In the genomic region with DNA sequence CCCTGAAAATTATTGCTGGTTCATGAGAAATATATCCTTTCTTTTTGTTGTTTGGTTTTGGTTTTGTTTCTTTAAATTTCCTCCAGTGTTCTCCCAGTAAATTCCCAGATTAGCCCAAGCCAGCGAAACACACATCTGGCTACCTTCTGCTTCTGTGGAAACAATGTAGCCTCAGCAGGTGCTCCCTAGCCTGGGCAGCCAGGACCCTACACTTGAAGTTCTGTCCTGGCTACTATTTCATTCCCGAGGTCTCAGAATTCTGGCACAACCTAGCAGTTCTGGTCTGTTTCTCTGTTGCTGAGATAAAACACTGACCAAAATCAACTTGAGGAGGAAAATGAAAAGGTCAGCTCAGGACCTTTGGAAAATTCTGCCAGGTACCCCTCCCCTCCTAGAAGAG, we compare ENCODE assay signal across 24 mouse cellular contexts. TPM values are rescaled to one million over a fixed set of nuclear protein-coding genes. Genes with fewer than 3 reads are reported as not detected.
DNase-seq lines count a peak whose midpoint lies in the region; ATAC-seq lines count a peak whose summit lies in the region.
"Had no signal": no experiment of that assay in that cellular context is flagged by ENCODE, and none has a peak within 500 bp of the region (broad histone marks: within the 10 kb centered on the region; RNA-seq: fewer than 3 reads in every experiment).

No protein-coding gene starts in this region.

- WGBS in hindbrain, embryonic 12.5 days = 62% methylated on average over 2 of the region's 2 CpGs
- WGBS in hindbrain, embryonic 16.5 days = 65% methylated on average over 2 of the region's 2 CpGs
- 20% methylated on average over 2 of the region's 2 CpGs for WGBS in limb, embryonic 13.5 days

- H3K4me1 ChIP-seq in hindbrain, embryonic 12.5 days = no peaks in the 10 kb centered on the region
- no peaks in the 10 kb centered on the region for H3K4me1 ChIP-seq in hindbrain, embryonic 16.5 days (ENCODE audit: control insufficient read depth, insufficient read depth, low read depth, low read length)
- peaks cover 18% of the 10 kb centered on the region for H3K4me1 ChIP-seq in limb, embryonic 13.5 days
- H3K4me1 ChIP-seq: forebrain, embryonic 12.5 days; forebrain, embryonic 15.5 days; hindbrain, embryonic 13.5 days had no signal

- no peaks in the 10 kb centered on the region for H3K36me3 ChIP-seq in hindbrain, embryonic 12.5 days
- H3K36me3 ChIP-seq in hindbrain, embryonic 16.5 days (ENCODE audit: control insufficient read depth, insufficient read depth, low read length) = no peaks in the 10 kb centered on the region
- no peaks in the 10 kb centered on the region for H3K36me3 ChIP-seq in limb, embryonic 13.5 days
- H3K36me3 ChIP-seq: embryonic facial prominence, embryonic 10.5 days; embryonic facial prominence, embryonic 13.5 days; forebrain, embryonic 12.5 days; forebrain, embryonic 15.5 days; hindbrain, embryonic 13.5 days had no signal

- peak; percentile 39 for DNase-seq in testis, postnatal 14 days (ENCODE audit: low spot score)
- no peak for DNase-seq in testis, postnatal 10 days (ENCODE audit: low spot score)
- DNase-seq in thymus, postnatal 0 days (ENCODE audit: low spot score) = no peak
- DNase-seq: adrenal gland, adult 8-10 months; adrenal gland, postnatal 25 days; cerebellum, adult 11-12 months; cerebellum, adult 8-10 months; cerebellum, postnatal 10 days; cerebellum, postnatal 36 days; embryo, embryonic 11 days; gastrocnemius, postnatal 10 days; heart, adult 11 months had no signal

- 0 out of 2 replicates have a peak overlapping the region, but pooled peaks have one; percentile 17 for H3K27ac ChIP-seq in hindbrain, embryonic 12.5 days
- no peak overlapping the region for H3K27ac ChIP-seq in hindbrain, embryonic 16.5 days (ENCODE audit: low read depth, low read length)
- H3K27ac ChIP-seq in limb, embryonic 13.5 days = peak overlapping the region; percentile 15; the same call in 1 of the 2 replicates
- H3K27ac ChIP-seq: embryonic facial prominence, embryonic 10.5 days; embryonic facial prominence, embryonic 13.5 days; forebrain, embryonic 12.5 days; forebrain, embryonic 15.5 days; hindbrain, embryonic 13.5 days had no signal

- no peak overlapping the region for H3K4me2 ChIP-seq in hindbrain, embryonic 12.5 days (replicated peaks)
- no peak overlapping the region for H3K4me2 ChIP-seq in hindbrain, embryonic 16.5 days (ENCODE audit: low read length)
- no peak overlapping the region for H3K4me2 ChIP-seq in limb, embryonic 13.5 days (replicated peaks)
- H3K4me2 ChIP-seq: embryonic facial prominence, embryonic 13.5 days; forebrain, embryonic 12.5 days; forebrain, embryonic 15.5 days; heart, embryonic 11.5 days; hindbrain, embryonic 13.5 days had no signal

- no peak overlapping the region for H3K4me3 ChIP-seq in hindbrain, embryonic 12.5 days
- no peak overlapping the region for H3K4me3 ChIP-seq in hindbrain, embryonic 16.5 days (ENCODE audit: low read length)
- H3K4me3 ChIP-seq in limb, embryonic 13.5 days = no peak overlapping the region
- H3K4me3 ChIP-seq: embryonic facial prominence, embryonic 10.5 days; embryonic facial prominence, embryonic 13.5 days; erythroblast, embryonic 14.5 days; forebrain, embryonic 12.5 days; forebrain, embryonic 15.5 days; hindbrain, embryonic 13.5 days had no signal

- ATAC-seq in hindbrain, embryonic 12.5 days (ENCODE audit: low FRiP score) = no peak
- ATAC-seq in hindbrain, embryonic 16.5 days = no peak
- peak; percentile 61; the same call in 1 of the 2 replicates for ATAC-seq in limb, embryonic 13.5 days (ENCODE audit: low FRiP score, low read depth)
- ATAC-seq: activated CD4-positive, CD25-positive, alpha-beta regulatory T cell, adult 4 months; forebrain, embryonic 15.5 days; hindbrain, postnatal 0 days had no signal

- no peak overlapping the region for H3K9ac ChIP-seq in hindbrain, embryonic 12.5 days
- H3K9ac ChIP-seq in hindbrain, embryonic 16.5 days (ENCODE audit: low read depth, low read length) = no peak overlapping the region
- H3K9ac ChIP-seq in limb, embryonic 13.5 days = no peak overlapping the region
- H3K9ac ChIP-seq: embryonic facial prominence, embryonic 13.5 days; forebrain, embryonic 12.5 days; forebrain, embryonic 15.5 days; hindbrain, embryonic 13.5 days had no signal

- no peaks in the 10 kb centered on the region for H3K27me3 ChIP-seq in hindbrain, embryonic 12.5 days
- no peaks in the 10 kb centered on the region for H3K27me3 ChIP-seq in hindbrain, embryonic 16.5 days (replicated peaks; ENCODE audit: control insufficient read depth, insufficient read depth, low read length)
- no peaks in the 10 kb centered on the region for H3K27me3 ChIP-seq in limb, embryonic 13.5 days
- H3K27me3 ChIP-seq: embryonic facial prominence, embryonic 13.5 days; forebrain, embryonic 12.5 days; forebrain, embryonic 15.5 days; hindbrain, embryonic 13.5 days had no signal

- no peaks in the 10 kb centered on the region for H3K9me3 ChIP-seq in hindbrain, embryonic 12.5 days (replicated peaks)
- no peaks in the 10 kb centered on the region for H3K9me3 ChIP-seq in hindbrain, embryonic 16.5 days (ENCODE audit: control insufficient read depth, low read length)
- H3K9me3 ChIP-seq in limb, embryonic 13.5 days = no peaks in the 10 kb centered on the region; the same call in 1 of the 2 replicates
- H3K9me3 ChIP-seq: embryonic facial prominence, embryonic 10.5 days; embryonic facial prominence, embryonic 13.5 days; forebrain, embryonic 12.5 days; forebrain, embryonic 15.5 days; hindbrain, embryonic 13.5 days had no signal

RNA-seq across cellular contexts. Expression of gene Il20rb, which starts 55.2 kb away (rescaled TPM):
- polyA plus RNA-seq in hindbrain, embryonic 12.5 days (2016; fragmentation: Nextera tagmentation; extraction: Ambion mirVana) = 0.42 and 0.87 TPM in 2 replicates
- polyA plus RNA-seq in hindbrain, embryonic 16.5 days (2015; fragmentation: Nextera tagmentation; extraction: Ambion mirVana) = 0.66 and 1.1 TPM in 2 replicates
- 0.79 and 1.4 TPM in 2 replicates for polyA plus RNA-seq in limb, embryonic 13.5 days (2015; fragmentation: Nextera tagmentation; extraction: Ambion mirVana)
- 9.2 and 9.7 TPM in 2 replicates for polyA plus RNA-seq in thymus, postnatal 0 days (2015; fragmentation: Nextera tagmentation; extraction: Ambion mirVana)
